Mouse (Mus musculus) forebrain, embryonic 13.5 days (tissue): ENCODE measurements around the gene Kif1a. TPM values are rescaled to one million over a fixed set of nuclear protein-coding genes. Genes with fewer than 3 reads are reported as not detected.

ENCODE experiments used
- ATAC-seq: fragments of 200-750 bp; cut with Nextera tagmentation; 2 replicates; pipeline ENCODE4 v1.8.0; 2017
- H3K27ac ChIP-seq: fragments of 300-500 bp; sonication (generic); 2 replicates; pipeline ENCODE4 v1.5.1; 2015; ENCODE audit warnings: inconsistent platforms, mild to moderate bottlenecking, moderate library complexity
- H3K27me3 ChIP-seq: fragments of 300-500 bp; sonication (generic); 2 replicates; pipeline ENCODE4 v1.6.1; 2015; ENCODE audit warnings: mild to moderate bottlenecking, inconsistent platforms
- H3K36me3 ChIP-seq: fragments of 300-500 bp; sonication (generic); 2 replicates; pipeline ENCODE4 v1.6.1; 2015; ENCODE audit warnings: mild to moderate bottlenecking, inconsistent platforms; ENCODE audit not compliant: poor library complexity, severe bottlenecking
- H3K4me1 ChIP-seq: fragments of 300-500 bp; sonication (generic); 2 replicates; pipeline ENCODE4 v1.6.1; 2015; ENCODE audit warnings: inconsistent platforms
- H3K4me2 ChIP-seq: fragments of 300-500 bp; sonication (generic); 2 replicates; pipeline ENCODE4 v1.6.1; 2015; ENCODE audit warnings: inconsistent platforms, mild to moderate bottlenecking, moderate library complexity
- H3K4me3 ChIP-seq: fragments of 300-500 bp; sonication (generic); 2 replicates; pipeline ENCODE4 v1.5.1; 2015; ENCODE audit warnings: mild to moderate bottlenecking, inconsistent platforms
- H3K9ac ChIP-seq: fragments of 300-500 bp; sonication (generic); 2 replicates; pipeline ENCODE4 v1.6.1; 2015; ENCODE audit warnings: mild to moderate bottlenecking, inconsistent platforms
- H3K9me3 ChIP-seq: fragments of 300-500 bp; sonication (generic); replicated peaks from 2 replicates; pipeline ENCODE4 v1.6.1; 2016; ENCODE audit warnings: inconsistent platforms
- WGBS: fragments of 180-500 bp; shearing (Covaris S2); methylation state at CpG from one replicate; pipeline ENCODE4 v1.1.7; 2015; 5-methylcytosine and 5-hydroxymethylcytosine counted together
- polyA plus RNA-seq: library from polyadenylated mRNA; unstranded; fragments of >200 nt; fragmentation: Nextera tagmentation; extraction: Ambion mirVana; gene quantifications from 2 replicates; pipeline ENCODE4 v1.2.1, GENCODE M21; 2015

The Kif1a gene
- polyA plus RNA-seq, 1 experiment from 2014 or later: 205 TPM

DNA sequence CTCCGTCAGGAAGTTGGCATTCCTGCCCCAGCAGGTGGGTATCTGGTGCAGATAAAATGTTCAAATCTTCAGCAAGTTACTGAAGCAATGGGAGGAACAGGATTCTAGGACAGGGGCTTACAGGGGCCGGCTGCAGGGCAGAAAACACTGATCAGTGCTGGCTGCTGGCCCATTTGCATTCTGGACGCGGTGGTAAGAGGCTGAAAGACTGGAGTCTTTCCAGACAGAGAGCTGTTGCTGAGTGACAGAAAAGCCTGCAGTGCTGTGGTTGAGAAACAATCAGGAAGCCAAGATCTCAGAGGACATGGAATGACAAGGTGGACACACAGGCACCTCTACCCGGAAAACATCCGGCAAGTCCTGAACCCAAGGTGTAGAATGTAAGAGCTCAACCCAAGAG, 16.6 kb downstream of the Kif1a start:
- Histone ChIP-seq H3K9ac (0 out of 2 replicates have a peak overlapping the region, but pooled peaks have one; percentile 1), H3K36me3 (peaks cover 50% of the 10 kb centered on the region), H3K27ac (peak overlapping the region; percentile 66), H3K4me2 (peak overlapping the region; percentile 12; the same call in 1 of the 2 replicates), H3K4me3 (no peak overlapping the region), H3K27me3 (no peaks in the 10 kb centered on the region), H3K9me3 (no peaks in the 10 kb centered on the region), H3K4me1 (peaks cover 51% of the 10 kb centered on the region)
- 33% methylated on average over 6 of the region's 6 CpGs for WGBS
- peak; percentile 39; the same call in 1 of the 2 replicates for ATAC-seq

DNA sequence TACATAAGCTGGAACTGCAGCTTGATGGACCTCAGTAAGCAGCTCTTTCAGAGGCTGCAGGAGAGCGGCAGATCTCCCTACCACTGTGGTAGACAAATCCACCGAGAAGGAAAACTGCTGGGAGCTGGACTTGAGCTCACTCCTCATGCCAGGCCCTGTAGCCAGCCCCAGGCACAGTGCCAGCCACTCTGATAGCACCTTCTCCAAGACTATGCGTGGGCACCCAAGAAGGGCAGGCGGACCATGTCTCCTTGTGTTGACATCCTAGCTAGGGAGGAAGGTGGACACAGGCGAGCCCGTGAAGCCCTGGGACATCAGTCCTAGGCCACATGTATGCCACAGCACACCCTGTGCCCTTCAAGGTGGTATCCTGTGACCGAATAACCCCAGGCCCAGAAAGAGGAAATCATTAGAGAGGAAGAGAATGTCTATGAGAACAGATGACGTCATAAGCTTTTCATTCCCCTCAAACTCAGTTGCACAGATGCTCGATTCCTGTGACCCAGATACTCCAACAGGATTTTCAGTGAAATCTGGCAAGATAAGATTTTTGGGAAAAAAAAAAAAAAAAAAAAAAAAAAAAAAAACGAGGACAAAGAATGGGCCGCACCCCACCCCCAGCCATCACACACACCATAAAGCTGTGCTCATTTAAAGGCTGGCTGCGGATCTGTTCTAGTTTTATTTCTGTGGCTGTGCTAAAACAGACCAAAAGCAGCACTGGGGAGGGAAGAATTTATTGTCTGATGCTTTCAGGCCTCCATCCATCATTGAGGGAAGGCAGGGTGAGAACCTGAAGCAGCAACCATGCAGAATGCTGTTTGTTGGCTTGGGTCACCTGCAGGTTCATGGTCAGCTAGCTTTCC, 18.1 kb downstream of the Kif1a start:
- Histone ChIP-seq H3K4me2 (no peak overlapping the region), H3K9ac (no peak overlapping the region), H3K9me3 (no peaks in the 10 kb centered on the region), H3K36me3 (peaks cover 62% of the 10 kb centered on the region), H3K27ac (peak overlapping the region; percentile 63), H3K27me3 (no peaks in the 10 kb centered on the region), H3K4me3 (no peak overlapping the region), H3K4me1 (peaks cover 60% of the 10 kb centered on the region)
- WGBS: 82% methylated on average over 12 of the region's 12 CpGs
- no peak for ATAC-seq

DNA sequence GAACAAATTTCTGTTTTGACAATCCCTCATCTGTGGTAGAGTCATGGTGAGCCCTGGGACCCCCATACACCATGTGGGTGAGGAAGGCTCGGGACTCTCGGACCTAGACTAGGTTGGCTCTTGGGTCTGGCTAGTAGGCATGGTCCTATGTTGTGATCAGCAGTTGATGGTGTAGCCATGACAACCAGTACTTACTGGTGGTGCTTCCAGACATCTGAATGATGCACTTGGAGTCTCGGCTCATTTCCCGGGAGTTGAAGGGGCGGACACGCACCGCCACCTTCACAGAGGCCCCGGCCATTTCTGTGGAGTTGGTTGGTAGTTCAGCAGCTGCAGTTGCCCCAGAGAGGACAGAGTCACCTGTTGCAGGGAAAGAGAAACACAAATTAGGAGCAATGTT, 19.6 kb downstream of the Kif1a start:
- peaks cover 63% of the 10 kb centered on the region for H3K36me3 ChIP-seq
- peaks cover 64% of the 10 kb centered on the region for H3K4me1 ChIP-seq
- no peaks in the 10 kb centered on the region for H3K27me3 ChIP-seq
- no peak for ATAC-seq
- no peaks in the 10 kb centered on the region for H3K9me3 ChIP-seq
- no peak overlapping the region for H3K4me2 ChIP-seq
- H3K9ac ChIP-seq: no peak overlapping the region
- H3K4me3 ChIP-seq: no peak overlapping the region
- H3K27ac ChIP-seq: peak overlapping the region; percentile 7; the same call in 1 of the 2 replicates
- WGBS: 79% methylated on average over 8 of the region's 8 CpGs

DNA sequence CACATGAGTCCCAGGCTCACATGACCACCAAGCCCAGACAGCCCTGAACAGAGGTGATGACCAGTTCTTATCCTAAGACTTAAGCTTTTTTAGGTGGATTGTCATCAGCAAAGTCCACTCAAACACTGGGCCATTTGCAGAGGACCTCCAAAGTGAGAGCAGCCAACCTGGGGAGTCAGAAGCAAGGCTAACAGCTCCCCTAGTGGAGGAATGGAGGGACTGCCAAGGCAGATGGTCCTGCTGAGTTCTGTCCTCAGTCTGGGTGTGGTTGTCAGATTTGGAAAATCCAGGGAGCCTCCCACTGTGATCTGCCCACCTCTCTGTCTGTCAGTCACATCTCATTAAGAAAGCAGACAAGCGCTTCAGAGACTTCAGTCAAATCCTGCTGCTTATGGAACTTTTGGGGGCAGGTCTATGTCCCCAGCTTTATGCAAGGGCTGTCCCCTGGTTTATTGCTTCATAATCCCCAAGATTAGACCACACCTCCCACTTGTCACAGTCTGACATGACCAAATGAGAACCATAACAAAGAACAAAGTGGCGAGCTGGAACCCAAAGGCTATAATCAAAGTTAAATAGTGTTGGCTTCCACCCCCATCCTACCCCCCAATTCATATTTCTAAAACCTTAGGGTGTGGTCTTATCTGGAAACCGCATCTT, 20.7 kb downstream of the Kif1a start:
- Histone ChIP-seq H3K36me3 (peaks cover 63% of the 10 kb centered on the region), H3K4me1 (peaks cover 64% of the 10 kb centered on the region), H3K9ac (no peak overlapping the region), H3K4me2 (no peak overlapping the region), H3K9me3 (no peaks in the 10 kb centered on the region), H3K27ac (no peak overlapping the region; the same call in 1 of the 2 replicates), H3K27me3 (no peaks in the 10 kb centered on the region), H3K4me3 (no peak overlapping the region)
- 72% methylated on average over 3 of the region's 3 CpGs for WGBS
- ATAC-seq: no peak; the same call in 1 of the 2 replicates

DNA sequence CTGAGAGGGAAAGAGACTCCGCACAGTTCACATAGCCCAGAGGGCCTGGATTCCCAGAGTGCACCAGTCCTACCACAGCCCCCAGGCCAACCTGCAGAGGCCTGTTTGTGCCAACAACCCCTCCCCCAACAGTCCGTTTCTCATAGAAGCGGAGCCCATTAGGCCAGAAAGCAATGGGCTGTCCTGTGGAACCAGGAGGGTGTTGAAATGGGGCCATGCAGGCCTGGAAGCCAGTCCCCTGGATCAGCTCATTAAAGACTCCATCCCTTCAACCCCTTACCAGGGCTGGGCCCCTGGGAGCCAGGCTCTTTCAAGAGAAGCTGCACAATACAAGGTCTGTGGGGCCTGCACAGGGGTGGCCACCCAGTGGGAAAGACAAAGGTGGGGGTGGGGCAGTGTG, 22.1 kb downstream of the Kif1a start:
- H3K27ac ChIP-seq: peak overlapping the region; percentile 85
- ATAC-seq: peak; percentile 91
- H3K4me2 ChIP-seq: peak overlapping the region; percentile 24
- H3K27me3 ChIP-seq: no peaks in the 10 kb centered on the region
- peaks cover 52% of the 10 kb centered on the region for H3K4me1 ChIP-seq
- H3K9ac ChIP-seq: no peak overlapping the region
- peaks cover 78% of the 10 kb centered on the region for H3K36me3 ChIP-seq
- H3K4me3 ChIP-seq: no peak overlapping the region
- H3K9me3 ChIP-seq: no peaks in the 10 kb centered on the region
- WGBS: 16% methylated on average over 3 of the region's 3 CpGs

DNA sequence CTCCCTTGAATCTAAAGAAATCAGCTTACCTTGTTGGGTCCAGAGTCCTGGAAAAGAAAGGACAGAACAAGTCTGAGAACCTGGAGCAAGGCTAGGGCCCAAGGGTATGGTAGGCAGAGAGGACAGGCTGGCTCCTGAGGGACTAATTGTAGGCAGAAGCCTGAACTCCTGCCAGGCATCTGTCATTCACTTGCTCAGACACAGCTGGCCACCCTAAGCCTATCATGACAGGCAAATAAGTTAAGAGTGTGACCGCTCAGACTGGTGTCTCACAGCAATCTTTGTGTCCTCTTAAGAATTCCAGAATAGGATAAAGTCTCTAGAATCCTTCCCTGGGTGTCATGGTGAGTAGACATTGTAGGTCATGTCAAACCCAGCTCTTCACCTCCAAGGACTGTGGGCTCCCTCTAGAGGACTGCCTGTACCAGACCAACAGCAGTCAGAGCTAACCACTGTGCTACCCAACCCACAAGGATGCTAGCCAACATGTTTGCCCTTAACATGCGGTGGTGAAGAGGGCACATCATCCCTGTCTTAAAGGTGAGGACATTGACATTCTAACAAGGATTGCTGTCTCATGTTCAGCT, 29.4 kb downstream of the Kif1a start:
- Histone ChIP-seq H3K4me2 (peak overlapping the region; percentile 33; the same call in 1 of the 2 replicates), H3K27me3 (no peaks in the 10 kb centered on the region), H3K9ac (no peak overlapping the region), H3K4me1 (peaks cover 36% of the 10 kb centered on the region), H3K27ac (peak overlapping the region; percentile 89), H3K9me3 (no peaks in the 10 kb centered on the region), H3K4me3 (no peak overlapping the region), H3K36me3 (peaks cover 98% of the 10 kb centered on the region)
- 81% methylated on average over 2 of the region's 2 CpGs for whole genome bisulfite sequencing
- peak; percentile 34; the same call in 1 of the 2 replicates for ATAC-seq

DNA sequence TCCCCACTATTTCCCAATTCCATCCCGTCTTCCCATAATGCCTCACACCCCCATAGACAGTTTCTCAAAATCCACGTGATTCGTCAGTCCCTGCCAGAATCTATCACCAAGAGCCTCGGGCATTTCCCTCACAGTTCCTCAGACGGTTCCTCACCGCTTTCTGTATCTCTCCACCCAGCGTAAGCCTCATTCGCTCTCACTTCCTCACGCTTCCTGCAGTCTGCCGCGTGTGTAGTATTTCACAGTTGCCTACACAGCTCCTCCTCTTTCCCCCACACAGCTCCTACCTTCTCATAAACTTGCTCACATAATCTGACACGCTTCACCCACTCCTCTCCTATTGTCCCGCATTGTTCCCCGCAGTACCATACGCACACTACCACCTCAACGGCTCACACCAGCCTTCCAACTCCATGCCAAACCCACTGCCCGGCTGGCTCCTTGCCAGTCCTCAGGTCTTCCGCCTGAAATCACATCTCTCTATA, 30.2 kb downstream of the Kif1a start:
- H3K9me3 ChIP-seq: no peaks in the 10 kb centered on the region
- H3K4me1 ChIP-seq: peaks cover 36% of the 10 kb centered on the region
- H3K36me3 ChIP-seq: peaks cover 98% of the 10 kb centered on the region
- 52% methylated on average over 18 of the region's 18 CpGs for WGBS
- no peak overlapping the region for H3K9ac ChIP-seq
- peak; percentile 88 for ATAC-seq
- no peak overlapping the region for H3K4me3 ChIP-seq
- H3K4me2 ChIP-seq: peak overlapping the region; percentile 33
- no peaks in the 10 kb centered on the region for H3K27me3 ChIP-seq
- H3K27ac ChIP-seq: peak overlapping the region; percentile 89

DNA sequence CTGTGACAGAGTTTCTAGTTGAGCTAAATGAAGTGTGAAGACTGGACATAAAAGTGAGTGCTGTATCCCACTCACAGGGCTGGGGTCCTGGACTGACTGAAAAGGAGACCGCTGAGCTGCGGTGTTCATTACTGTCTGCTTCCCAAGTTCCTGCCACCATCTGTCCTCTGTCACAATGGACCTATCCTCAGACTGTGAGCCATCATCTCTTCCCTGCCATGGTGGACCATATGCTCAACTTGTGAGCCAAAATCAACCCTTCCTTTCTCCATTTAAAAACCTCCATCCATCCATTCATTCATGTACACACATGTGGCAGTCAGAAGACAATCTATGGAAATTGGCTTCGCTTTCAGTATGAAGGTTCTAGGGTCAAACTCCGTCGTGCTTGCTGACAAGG, 30.9 kb downstream of the Kif1a start:
- no peaks in the 10 kb centered on the region for H3K9me3 ChIP-seq
- H3K27me3 ChIP-seq: no peaks in the 10 kb centered on the region
- peak overlapping the region; percentile 33; the same call in 1 of the 2 replicates for H3K4me2 ChIP-seq
- H3K4me1 ChIP-seq: peaks cover 36% of the 10 kb centered on the region
- ATAC-seq: peak; percentile 42
- no peak overlapping the region for H3K9ac ChIP-seq
- H3K4me3 ChIP-seq: no peak overlapping the region
- H3K27ac ChIP-seq: peak overlapping the region; percentile 89
- H3K36me3 ChIP-seq: peaks cover 98% of the 10 kb centered on the region
- WGBS: 64% methylated on average over 5 of the region's 5 CpGs

DNA sequence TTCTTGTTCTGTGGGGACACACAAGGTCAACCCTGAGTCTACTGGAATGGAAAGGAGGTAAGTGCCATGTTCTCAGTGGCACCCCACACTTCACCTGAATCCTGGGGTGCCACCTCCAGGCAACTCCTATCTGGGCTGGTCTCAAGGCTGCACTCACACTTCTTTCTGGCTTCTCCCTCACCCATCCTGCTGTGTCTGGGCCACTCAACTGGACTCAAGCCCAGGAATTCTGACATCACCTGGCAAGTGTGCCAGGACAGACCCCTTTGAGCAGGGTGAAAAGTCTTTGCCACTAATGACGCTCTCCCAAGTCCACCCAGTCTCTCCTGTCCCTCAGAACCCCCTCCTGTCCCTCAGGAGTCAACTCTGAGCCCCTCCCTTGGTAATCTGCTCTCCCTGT, 33.2 kb downstream of the Kif1a start:
- H3K9me3 ChIP-seq: no peaks in the 10 kb centered on the region
- no peaks in the 10 kb centered on the region for H3K27me3 ChIP-seq
- H3K4me3 ChIP-seq: no peak overlapping the region
- H3K4me2 ChIP-seq: no peak overlapping the region
- H3K36me3 ChIP-seq: peaks cover 98% of the 10 kb centered on the region
- H3K4me1 ChIP-seq: peaks cover 42% of the 10 kb centered on the region
- no peak for ATAC-seq
- H3K9ac ChIP-seq: no peak overlapping the region
- WGBS: 86% methylated on average over 1 of the region's 1 CpGs
- no peak overlapping the region for H3K27ac ChIP-seq

DNA sequence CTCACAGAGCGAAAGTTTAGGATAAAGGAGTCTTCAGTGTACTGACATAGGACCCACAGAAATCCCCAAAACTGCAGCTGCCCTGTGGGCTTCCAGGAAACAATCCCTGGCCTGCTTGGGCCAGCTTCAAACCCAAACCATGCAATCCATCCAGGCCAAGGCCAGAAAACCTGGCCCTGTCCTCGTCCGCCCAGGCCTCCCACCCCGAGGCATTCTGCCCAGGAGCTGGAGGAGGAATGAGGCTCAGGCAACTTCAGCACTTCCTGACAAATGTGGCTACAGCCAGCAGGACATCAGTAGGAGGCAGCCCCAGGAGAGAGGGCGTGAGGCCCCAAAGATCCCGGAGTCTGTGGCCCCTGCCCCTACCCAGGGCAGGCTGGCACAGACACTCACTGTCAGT, 36.1 kb downstream of the Kif1a start:
- Histone ChIP-seq H3K27me3 (no peaks in the 10 kb centered on the region), H3K27ac (no peak overlapping the region), H3K9me3 (no peaks in the 10 kb centered on the region), H3K36me3 (peaks cover 100% of the 10 kb centered on the region), H3K4me3 (no peak overlapping the region), H3K4me1 (peaks cover 20% of the 10 kb centered on the region), H3K4me2 (no peak overlapping the region), H3K9ac (no peak overlapping the region)
- 89% methylated on average over 6 of the region's 6 CpGs for WGBS
- ATAC-seq: no peak

DNA sequence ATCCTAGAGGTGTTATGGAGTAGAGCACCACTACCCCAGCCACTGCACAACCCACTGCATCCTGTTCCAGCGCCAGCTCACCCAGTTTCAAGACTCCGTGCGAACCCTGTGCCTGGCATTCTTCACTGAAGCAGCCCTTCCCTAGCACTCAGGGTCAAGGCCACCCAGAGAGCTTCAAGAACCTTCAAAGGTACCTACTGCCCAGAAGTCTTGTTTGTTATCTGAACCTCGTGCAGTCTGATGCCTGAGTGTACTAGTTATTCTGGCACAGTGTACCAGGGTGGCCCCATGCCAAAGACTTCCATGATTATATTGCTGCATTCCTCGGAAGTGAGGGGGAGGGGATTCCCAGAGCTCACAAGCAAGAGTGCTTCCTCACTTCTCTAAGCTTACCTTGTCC, 38.1 kb downstream of the Kif1a start:
- H3K36me3 ChIP-seq: peaks cover 98% of the 10 kb centered on the region

More for the DNA sequence above, 38.1 kb downstream of the Kif1a start:
- 0 out of 2 replicates have a peak, but pooled peaks have one; percentile 22 for ATAC-seq
- no peaks in the 10 kb centered on the region for H3K9me3 ChIP-seq
- no peaks in the 10 kb centered on the region for H3K27me3 ChIP-seq
- no peak overlapping the region for H3K4me3 ChIP-seq
- peaks cover 12% of the 10 kb centered on the region for H3K4me1 ChIP-seq
- H3K27ac ChIP-seq: no peak overlapping the region
- no peak overlapping the region for H3K9ac ChIP-seq
- no peak overlapping the region for H3K4me2 ChIP-seq
- 76% methylated on average over 5 of the region's 5 CpGs for WGBS
